Mouse (Mus musculus): ENCODE results near the gene Zfp940. TPM values are rescaled to one million over a fixed set of nuclear protein-coding genes. Genes with fewer than 3 reads are reported as not detected.

Gene Zfp940
- polyA plus RNA-seq, 1 experiment from 2014 or later, result 12.9 TPM

DNA sequence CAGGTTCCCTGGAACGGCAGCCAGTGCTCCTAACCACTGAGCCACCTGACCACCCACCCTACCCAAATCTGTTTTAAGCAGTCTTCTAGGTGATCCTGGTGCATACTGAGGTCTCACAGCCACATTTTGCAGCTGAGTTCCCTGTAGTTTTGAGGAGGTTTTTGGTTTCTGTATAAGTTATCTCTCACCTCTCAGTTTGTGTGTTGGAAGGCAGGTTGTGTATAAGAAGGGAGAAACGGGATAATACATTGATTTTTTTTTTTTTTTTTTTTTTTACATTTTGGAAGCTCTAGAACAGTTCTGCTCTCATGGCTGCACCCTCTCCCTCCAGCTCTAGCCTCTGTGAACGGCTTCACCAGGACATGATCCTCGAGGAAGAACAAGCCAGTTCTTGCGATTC is 67.6 kb downstream of the Zfp940 start:
- Histone ChIP-seq H3K27ac (replicated peaks) (no peak overlapping the region), H3K27me3 (no peaks in the 10 kb centered on the region), H3K36me3 (peaks cover 44% of the 10 kb centered on the region), H3K9me3 (no peaks in the 10 kb centered on the region), H3K9ac (peak overlapping the region; percentile 96), H3K4me1 (replicated peaks) (peaks cover 30% of the 10 kb centered on the region), H3K4me3 (peak overlapping the region; percentile 95), H3K4me2 (peak overlapping the region; percentile 65)
- no peak for ATAC-seq (ENCODE audit: low read depth)
- WGBS, result 82% methylated on average over 5 of the region's 5 CpGs

DNA sequence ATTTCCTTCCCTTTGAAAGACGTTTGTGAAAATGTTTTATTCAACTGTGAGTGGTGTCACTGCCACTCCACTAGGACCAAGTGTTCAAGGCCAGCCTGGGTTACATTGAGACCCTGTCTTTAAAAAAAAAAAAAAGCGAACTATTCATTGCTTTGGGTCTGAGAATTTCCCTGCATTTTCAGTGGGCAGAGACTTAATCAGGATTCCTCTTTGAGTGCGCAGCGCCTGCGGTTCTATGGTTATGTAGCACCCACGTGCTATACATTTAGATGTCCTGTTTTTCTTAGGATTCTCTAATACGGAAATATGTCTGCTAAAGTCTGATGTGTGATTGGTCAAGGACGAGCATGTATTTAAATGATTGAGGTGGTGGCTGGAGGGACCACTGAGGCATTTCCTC is 68.4 kb downstream of the Zfp940 start:
- WGBS, result 53% methylated on average over 8 of the region's 8 CpGs

DNA sequence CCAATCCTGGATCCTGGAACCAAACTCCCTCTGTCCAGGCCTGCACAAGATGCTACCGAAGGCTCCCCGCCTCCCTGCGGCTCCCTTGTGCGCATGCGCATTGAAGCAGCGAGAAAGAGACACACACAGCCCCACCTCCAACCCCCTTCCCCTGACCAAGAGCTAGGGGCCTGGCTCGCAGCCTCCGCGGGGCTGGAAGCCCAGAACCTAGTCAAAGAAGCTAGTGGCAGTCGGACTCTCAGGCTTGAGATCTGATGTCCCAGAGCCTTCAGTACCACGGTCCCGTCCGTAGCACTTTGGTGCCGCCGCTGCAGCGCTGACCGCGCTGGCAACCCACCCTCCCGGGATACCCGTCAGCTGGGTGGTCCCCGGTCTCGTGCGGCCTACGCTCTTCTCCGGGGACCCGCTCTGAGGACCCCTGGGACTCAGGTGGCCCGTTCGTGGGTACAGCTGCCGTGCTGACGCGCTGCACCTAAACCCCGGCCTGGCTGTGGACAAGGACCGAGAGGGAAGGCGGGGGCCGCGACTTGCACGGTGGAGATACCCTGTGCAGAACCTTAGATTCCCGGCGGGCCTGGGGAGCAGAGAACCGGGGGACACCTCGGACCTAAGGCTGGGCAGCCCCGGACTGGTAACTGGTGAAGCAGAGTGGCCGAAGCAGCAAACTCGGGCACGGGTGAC is 69.5 kb downstream of the Zfp940 start, which contains the start of gene Zfp30:
Gene Zfp30 (plus strand): TSS at position 128 of the 681 bp plus-strand sequence.
- no peaks in the 10 kb centered on the region for H3K9me3 ChIP-seq
- H3K36me3 ChIP-seq, result peaks cover 35% of the 10 kb centered on the region
- H3K4me1 ChIP-seq (replicated peaks), result peaks cover 30% of the 10 kb centered on the region
- H3K4me3 ChIP-seq, result peak within 1 kb of the TSS; percentile 95
- ATAC-seq (ENCODE audit: low read depth), result peak; percentile 97
- no peaks in the 10 kb centered on the region for H3K27me3 ChIP-seq
- H3K27ac ChIP-seq (replicated peaks), result peak within 1 kb of the TSS; percentile 95
- H3K9ac ChIP-seq, result peak within 1 kb of the TSS; percentile 96
- peak within 1 kb of the TSS; percentile 65 for H3K4me2 ChIP-seq
- under 1% methylated on average over 40 of the region's 45 CpGs for WGBS

More for the DNA sequence above, 68.4 kb downstream of the Zfp940 start:
- Histone ChIP-seq H3K4me1 (replicated peaks) (peaks cover 30% of the 10 kb centered on the region), H3K27me3 (no peaks in the 10 kb centered on the region), H3K9me3 (no peaks in the 10 kb centered on the region), H3K36me3 (peaks cover 40% of the 10 kb centered on the region), H3K27ac (replicated peaks) (no peak overlapping the region), H3K9ac (peak overlapping the region; percentile 96), H3K4me2 (peak overlapping the region; percentile 65), H3K4me3 (peak overlapping the region; percentile 95)
- ATAC-seq (ENCODE audit: low read depth), result no peak

Other genes with a start within 250 kb of the Zfp940 start
- gene Catsperg2, start 126.6 kb downstream of the Zfp940 start, polyA plus RNA-seq (2015; fragmentation: Nextera tagmentation; extraction: Ambion mirVana), result 0.22 and 0.37 TPM in 2 replicates
- 13.3 and 17.7 TPM in 2 replicates for gene Zfp84, start 85.1 kb downstream of the Zfp940 start, polyA plus RNA-seq (2015; fragmentation: Nextera tagmentation; extraction: Ambion mirVana)
- gene Zfp30, start 69.7 kb downstream of the Zfp940 start, polyA plus RNA-seq (2015; fragmentation: Nextera tagmentation; extraction: Ambion mirVana), result 11.0 and 11.9 TPM in 2 replicates
- gene Zfp790, start 37.6 kb downstream of the Zfp940 start, polyA plus RNA-seq (2015; fragmentation: Nextera tagmentation; extraction: Ambion mirVana), result 26.8 and 27.6 TPM in 2 replicates
- gene Zfp420, start 6.3 kb upstream of the Zfp940 start, polyA plus RNA-seq (2015; fragmentation: Nextera tagmentation; extraction: Ambion mirVana), result 18.3 and 19.0 TPM in 2 replicates
- 17.1 and 17.6 TPM in 2 replicates for gene Zfp27, start 52.9 kb upstream of the Zfp940 start, polyA plus RNA-seq (2015; fragmentation: Nextera tagmentation; extraction: Ambion mirVana)
- gene Zfp383, start 54.6 kb upstream of the Zfp940 start, polyA plus RNA-seq (2015; fragmentation: Nextera tagmentation; extraction: Ambion mirVana), result 6.3 and 6.7 TPM in 2 replicates
- gene Zfp74, start 100.4 kb upstream of the Zfp940 start, polyA plus RNA-seq (2015; fragmentation: Nextera tagmentation; extraction: Ambion mirVana), result 13.6 and 15.0 TPM in 2 replicates
- gene Zfp568, start 130.3 kb upstream of the Zfp940 start, polyA plus RNA-seq (2015; fragmentation: Nextera tagmentation; extraction: Ambion mirVana), result 5.5 and 6.5 TPM in 2 replicates
- 9.9 and 11.3 TPM in 2 replicates for gene Zfp14, start 197.7 kb upstream of the Zfp940 start, polyA plus RNA-seq (2015; fragmentation: Nextera tagmentation; extraction: Ambion mirVana)
- 12.0 and 14.2 TPM in 2 replicates for gene Zfp82, start 219.2 kb upstream of the Zfp940 start, polyA plus RNA-seq (2015; fragmentation: Nextera tagmentation; extraction: Ambion mirVana)
- 1.2 and 1.5 TPM in 2 replicates for gene Gm26920, start 236.7 kb upstream of the Zfp940 start, polyA plus RNA-seq (2015; fragmentation: Nextera tagmentation; extraction: Ambion mirVana)
- 16.2 and 16.4 TPM in 2 replicates for gene Zfp566, start 236.9 kb upstream of the Zfp940 start, polyA plus RNA-seq (2015; fragmentation: Nextera tagmentation; extraction: Ambion mirVana)
- 102 and 106 TPM in 2 replicates for gene Zfp260, start 241.1 kb upstream of the Zfp940 start, polyA plus RNA-seq (2015; fragmentation: Nextera tagmentation; extraction: Ambion mirVana)